Mouse (Mus musculus) c-Kit-positive CD71-positive TER-119-negative erythroid progenitor cells, embryonic 14.5 days (primary cell): ENCODE data around the gene Abhd16b.

Source experiments
- DNase-seq: peaks from one replicate; pipeline ENCODE4 v3.0.0-alpha.2; 2013; ENCODE audit warnings: low read depth

The Abhd16b gene

GRCm38 (mm10) chr2:181493156-181493927 lies at the start of gene Abhd16b:
Abhd16b (plus strand) TSS chr2:181493206.
- DNase-seq = no peak

- DNase-seq = no peak
Measured at GRCm38 (mm10) chr2:181452181-181452580, 40.8 kb upstream of the Abhd16b start.

- no peak for DNase-seq
Measured at GRCm38 (mm10) chr2:181453274-181453673, 39.7 kb upstream of the Abhd16b start.

DNA sequence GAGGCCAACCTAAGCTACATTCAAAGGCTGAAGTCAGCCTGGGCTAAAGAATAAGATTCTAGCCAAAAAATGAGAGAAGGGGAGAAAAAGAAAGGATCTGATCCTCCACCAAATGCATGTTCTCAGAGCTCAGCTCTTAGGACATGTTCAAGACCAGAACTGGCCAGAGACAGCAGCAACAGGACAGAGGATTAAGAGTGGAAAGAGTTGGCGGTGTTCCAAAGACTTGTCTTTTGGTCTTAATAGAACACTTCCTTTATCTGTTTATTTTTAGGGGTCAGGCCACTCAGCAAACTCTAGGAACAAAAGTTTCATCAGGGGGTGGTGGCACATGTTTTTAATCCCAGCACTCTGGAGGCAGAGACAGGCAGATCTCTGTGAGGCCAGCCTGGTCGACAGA lies 37.1 kb upstream of the Abhd16b start:
- no peak for DNase-seq

GRCm38 (mm10) chr2:181457831-181458230 lies 35.2 kb upstream of the Abhd16b start:
- DNase-seq = no peak

DNA sequence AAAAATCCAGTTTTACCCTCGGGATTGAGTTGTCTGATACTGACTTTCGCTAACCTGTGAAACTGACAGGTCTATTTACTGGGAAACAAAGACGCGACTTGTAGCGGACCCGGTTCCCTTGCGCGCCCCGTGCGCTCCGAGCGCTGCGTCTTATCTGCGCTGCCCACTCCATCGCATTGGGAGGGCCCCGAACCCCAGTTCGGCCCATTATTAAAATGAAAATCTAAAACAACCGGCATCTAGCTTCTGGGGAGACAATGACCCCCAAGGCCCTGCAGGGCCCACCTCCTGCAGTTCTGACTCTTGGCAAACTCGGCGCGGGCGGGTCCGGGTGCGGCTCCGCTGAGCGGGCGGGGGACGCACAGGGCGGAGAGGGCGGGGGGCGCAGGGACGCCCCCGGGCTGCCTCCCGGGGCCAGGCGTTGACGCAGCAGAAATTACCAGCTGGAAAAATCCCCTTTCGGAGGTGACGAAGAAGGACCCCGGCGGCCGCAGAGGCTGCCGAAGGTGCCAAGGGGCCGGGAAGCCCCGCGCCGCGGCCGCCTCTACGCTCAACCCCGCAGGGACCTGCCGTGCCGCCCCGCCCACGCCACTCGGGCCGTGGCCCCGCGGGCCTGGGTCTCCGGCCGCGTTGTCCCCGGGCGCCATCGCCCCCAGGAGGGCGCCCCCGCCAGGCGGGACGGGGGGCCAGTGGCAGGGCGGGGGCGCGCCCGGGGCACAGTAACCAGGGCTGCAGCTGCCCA lies 34.4 kb upstream of the Abhd16b start:
- DNase-seq = peak; percentile 42

DNA sequence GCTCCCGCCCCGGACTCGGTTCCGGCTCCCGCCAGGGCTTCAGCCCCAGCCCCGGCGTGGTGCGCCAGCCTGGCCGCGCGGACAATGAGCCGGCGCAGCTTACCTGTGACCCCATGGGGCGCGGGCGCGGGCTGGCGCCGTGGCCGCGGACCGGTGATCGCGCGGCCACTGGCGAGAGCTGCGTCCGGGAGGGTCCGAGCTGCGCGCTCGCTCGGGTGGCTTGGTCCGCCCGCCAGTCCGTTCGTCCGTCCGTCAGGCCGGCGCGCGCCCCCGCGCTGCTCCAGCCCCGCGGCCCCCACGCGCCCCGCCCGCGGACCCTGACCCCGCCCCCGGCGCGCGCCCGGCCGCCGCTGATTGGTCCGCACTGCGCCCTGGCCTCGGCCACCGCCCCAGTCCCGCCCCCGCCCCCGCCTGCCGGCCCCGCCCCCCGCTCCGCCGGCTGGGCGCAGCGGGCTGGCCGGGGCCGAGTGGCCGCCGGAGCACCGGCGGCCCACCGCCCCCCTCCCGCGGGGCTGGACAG lies 33.8 kb upstream of the Abhd16b start, which contains the start of gene Zbtb46:
TSS of gene Zbtb46 (minus strand) at position 274 of the 520 bp plus-strand sequence.
- peak; percentile 42 for DNase-seq

GRCm38 (mm10) chr2:181459673-181460621 lies 33.1 kb upstream of the Abhd16b start:
- peak; percentile 83 for DNase-seq

DNA sequence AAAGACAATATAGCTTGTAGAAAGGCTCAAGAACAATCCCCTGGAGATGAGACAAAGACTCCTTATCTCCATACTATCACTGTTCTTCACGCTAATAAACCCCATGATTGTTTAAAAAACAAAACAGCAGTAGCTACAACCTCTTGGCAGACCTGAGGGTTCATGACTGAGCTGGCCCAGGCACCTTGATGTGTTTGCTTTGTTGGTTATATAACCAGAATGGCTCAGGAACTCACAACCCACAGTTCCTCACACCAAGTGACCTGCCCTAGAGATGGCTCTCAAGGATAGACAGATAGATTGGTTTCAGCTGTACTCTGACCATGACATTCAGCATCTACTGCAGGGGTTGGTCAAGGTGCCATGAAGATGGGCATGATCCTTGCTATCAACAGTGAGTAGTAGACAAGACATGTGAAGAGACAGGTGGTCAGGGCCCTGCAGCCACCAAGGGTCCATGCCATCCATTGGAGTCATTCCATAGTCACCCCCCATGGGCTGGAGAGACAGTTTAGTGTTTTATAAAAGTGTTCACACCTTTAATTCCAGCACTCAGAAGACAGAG lies 31.4 kb upstream of the Abhd16b start:
- no peak for DNase-seq

GRCm38 (mm10) chr2:181462604-181463003 lies 30.4 kb upstream of the Abhd16b start:
- no peak for DNase-seq

DNA sequence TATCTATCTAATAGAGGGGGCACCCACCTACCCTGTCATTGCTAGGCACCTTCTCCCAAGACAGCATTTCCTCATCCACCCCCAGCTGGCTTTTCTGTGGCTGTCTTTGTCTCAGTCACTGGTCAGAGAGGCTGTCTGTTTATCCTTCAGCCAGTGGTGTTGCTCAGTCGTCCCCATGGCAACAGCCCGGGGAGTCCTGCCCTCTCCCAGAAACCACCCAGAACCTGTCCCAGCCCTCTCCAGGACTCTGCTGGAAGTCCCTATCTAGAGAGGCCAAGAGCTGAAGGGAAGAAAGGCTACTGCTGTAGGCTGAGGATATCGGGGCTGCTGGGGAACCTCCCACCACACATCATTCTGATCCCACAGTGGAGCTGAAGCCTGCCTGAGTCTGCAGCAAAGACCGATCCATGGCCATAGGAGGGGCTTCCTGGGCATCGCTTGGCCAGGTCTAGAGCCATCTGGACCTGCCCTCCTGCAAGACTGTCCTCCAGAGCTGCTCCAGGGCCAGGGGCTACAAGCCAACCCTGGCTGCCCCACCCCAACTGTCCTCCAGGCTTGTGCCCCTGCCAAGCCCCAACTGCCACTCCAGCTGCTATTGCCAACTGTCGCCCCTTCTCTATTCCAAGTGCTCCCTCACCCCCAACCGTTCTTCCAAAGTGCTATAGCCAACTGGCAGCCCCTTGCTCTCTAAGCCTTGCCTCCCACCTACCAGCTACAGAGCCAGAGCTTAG lies 29.8 kb upstream of the Abhd16b start:
- DNase-seq = peak; percentile 66

GRCm38 (mm10) chr2:181465423-181465822 lies 27.6 kb upstream of the Abhd16b start:
- no peak for DNase-seq

DNA sequence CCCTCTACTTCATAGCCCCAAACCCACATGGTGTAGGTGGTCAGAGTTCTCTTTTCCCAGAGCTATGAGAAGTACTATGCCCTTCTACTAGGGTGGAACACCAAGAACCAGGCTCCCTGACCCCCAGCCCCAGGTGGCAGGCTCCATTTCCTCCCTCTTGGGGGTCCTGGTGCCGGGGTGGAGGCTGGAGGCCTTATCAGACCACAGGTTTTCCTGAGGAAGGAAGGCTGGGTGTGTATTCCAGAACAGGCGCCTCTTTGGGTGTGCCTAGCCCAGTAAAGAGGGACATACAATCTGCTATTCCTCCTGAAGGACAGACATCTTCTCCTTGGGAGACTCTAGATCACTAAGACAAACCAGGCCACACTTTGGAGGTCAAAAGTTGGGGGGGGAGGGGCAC lies 22.7 kb upstream of the Abhd16b start:
- no peak for DNase-seq

DNA sequence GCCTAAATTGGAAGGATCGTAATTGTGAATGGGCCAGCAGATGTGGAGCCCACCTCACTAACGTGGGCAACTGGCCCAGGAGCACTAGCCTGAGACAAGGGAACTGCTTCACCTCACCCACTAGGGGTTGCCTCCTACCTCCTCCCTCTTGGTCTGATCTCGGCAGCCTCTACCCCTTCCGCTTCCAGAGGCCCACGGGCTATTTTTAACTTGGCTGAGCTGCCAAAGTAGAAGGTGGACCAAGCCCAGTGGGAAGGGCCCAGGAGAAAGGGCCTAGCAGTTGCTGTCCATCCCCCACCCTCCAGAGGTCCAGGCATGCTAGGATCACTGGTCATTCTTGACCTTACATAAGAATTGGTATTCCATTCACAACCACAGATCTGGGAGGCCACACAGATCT lies 21.8 kb upstream of the Abhd16b start:
- no peak for DNase-seq

DNA sequence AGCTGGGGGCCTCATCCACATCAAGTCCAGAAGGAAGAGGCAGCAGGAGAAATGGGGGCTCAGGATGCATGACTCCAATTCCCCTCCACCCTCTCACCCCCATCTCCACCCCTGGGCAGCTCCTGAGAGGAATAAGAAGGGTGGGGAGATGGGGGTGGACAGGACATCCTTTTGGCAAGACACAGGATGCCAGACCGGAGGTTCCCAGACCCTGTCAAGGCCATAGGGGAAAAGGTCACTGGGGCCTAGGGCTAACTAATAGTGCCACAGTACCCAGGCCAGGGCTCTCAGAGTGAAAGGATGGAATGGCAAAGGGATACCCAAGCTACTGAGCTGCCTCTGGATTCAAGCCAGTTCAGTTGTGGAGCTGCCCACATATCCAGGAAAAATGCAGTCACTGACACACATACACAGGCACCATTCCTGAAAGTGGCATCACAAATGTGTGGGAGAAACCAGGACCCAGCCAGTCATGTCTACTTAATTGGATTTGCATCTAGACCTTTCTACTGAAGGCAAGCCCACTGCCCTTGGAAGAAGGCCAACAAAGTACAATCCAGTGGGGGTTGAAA lies 20.7 kb upstream of the Abhd16b start:
- no peak for DNase-seq

DNA sequence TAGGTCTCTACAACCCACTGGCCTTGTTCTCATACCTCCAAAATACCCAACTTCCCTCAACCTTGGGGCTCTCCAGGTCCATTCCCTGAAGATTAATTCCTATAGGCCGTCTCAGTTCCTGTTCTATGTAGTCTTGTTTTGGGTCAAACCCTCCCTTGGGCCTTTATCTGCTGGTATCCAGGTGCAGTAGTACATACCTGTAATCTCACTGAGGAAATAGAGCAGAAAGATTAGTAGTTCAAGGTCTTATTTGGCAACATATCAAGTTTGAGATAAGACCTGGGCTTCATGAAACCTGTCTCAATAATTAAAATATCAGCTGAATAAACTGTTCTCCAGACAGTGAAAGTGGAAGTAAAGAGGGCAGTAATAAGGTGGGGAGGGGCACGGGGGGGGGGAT lies 9.9 kb upstream of the Abhd16b start:
- DNase-seq = no peak

DNA sequence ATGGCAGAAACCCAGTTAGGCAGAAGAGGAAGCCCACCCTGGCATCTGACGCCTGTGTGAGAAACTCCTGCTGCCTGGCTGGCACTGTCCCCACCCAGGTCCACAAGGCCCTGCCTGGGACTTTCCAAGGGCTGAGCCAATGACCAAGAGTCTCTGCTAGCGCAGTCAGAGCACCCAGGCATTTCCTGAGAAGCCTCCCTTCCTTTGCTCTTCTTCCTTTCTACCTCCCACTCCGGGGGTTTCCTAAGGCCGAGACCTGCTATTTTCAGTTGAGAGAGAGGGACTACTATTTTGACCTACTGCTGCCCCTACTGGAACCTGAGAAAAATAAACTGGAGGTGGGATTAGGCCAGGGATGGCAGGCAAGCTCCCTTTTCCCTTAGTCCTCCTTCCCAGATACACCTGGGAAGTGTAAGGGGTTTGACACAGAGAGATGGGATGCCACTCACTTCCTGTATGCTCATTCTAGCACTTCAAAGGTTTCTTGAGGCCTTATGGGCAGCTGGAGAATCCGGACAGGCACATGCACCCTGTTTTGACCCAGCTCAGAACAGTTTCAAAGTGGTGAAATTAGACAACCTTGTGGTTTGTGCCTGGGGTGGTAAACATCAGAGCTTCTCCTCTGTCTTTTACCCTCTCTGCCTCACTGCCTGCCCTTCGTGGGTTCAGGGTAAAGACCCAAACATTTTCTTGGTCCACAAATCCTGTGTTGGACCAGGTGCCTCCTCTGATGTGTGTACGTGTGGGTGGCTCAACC lies 9.3 kb upstream of the Abhd16b start:
- DNase-seq = no peak

DNA sequence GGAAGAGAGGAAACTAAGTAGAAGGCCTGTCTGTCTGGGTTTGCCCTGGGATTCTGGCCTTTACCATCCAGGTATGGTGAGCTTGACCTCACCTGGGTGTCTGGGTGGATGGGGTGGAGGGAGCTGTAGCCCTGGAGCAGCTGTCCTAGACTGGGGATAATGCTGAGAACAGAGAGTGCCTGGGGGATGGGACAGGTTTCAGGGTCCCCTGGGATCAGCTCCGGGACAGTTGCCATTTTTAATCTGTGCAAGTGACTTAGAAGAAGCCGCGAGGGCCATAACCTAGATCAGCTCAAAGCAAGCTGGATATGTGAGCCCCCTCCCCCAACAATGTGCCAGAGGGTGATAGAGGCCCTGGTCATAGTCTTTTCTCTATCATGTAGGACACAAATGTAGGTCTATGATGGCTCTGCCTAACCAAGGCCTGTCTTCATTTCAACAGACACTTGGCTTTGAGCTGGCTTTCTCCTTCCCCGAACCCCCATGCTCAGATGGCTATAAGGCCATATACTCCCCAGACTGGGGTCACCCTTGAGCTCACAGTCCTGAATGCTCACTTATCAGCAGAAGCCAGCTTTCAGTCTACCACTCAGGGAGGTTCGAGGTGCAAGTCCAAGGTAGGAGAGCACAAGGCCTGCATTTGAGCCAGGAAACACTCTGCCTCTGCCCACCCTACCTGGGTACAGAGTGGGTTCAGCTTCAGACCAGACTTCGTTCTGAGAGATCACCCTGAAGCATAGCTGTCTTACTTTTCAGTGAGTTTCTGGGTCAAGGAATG lies 8.4 kb upstream of the Abhd16b start:
- no peak for DNase-seq

GRCm38 (mm10) chr2:181485741-181486140 lies 7.3 kb upstream of the Abhd16b start:
- no peak for DNase-seq
